Mouse (Mus musculus) regulatory T cell (primary cell): ENCODE results near the gene Pdia5.

Experiments used
- in situ Hi-C: fragments of 300-600 bp; cut with MboI, MseI; formaldehyde crosslinking; loops from one replicate; pipeline ENCODE4 v1.15.1; 2025; ENCODE audit warnings: high pct_unique_total_duplicates

Pdia5 gene

DNA sequence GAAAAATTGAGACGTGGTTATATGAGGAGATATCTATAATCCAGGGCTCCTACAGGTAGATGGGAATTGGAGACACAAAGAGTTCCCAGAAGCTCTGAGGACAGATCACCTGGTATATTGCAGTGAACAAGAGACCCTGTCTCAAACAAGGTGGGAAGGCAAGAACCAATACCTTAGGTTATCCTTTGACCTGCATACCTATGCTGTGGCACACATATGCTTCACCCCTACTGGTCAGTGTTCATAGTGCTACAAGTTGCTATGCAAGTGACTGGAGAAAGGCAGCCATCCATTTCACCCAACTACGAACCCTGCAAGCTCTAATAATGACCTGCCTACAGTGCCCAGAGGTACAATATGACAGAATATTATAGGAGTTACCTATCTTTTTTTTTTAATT lies 128.5 kb downstream of the Pdia5 start:
- in situ Hi-C loops: loop anchor here (25.0 kb wide), 1 partner anchor 700 kb away; the partner anchor contains the start of genes Ccdc58 and Fam162a

DNA sequence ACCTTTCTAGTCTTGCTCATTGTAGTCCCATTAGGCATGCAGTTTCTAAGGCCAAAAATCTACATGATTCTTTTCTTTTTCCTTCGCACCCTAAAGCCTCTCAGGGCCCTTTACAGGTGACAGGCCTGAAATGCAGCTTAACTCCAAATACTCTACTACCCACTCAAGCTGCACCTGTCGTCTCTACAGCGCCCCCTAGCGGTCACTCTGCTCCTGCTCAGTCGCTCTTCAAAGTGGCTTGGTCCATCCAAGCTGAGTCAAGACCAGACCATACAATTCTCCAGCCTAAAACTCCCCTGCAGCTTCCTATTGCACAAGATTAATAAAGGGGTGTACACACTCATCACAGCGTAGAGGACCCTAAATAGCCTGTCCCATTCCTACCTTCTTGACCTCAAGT lies 130.1 kb downstream of the Pdia5 start:
- in situ Hi-C loops: loop anchor here (25.0 kb wide), 1 partner anchor 702 kb away; the partner anchor contains the start of genes Ccdc58 and Fam162a

DNA sequence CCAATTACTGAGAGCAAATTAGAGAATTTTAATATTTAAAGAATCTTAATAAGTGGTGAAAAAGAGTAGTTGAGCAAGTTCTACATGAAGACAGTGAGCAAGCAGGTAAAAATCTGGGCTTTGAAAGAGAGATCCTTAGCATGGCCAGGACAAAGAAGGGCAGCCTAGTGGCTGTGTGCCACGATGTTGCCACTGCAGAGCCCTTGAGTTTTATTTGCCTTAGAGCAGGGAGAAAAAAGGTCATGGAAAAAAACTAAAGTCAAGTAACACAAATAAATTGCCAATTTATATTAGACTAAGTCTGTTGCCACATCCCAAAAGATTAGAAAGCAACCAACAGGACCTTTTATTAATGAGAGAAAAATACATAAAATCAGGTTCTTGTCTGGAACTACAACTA lies 133.2 kb downstream of the Pdia5 start:
- in situ Hi-C loops: loop anchor here (25.0 kb wide), 1 partner anchor 705 kb away; the partner anchor contains the start of genes Ccdc58 and Fam162a
